Mouse (Mus musculus) limb, embryonic 13.5 days (tissue): ENCODE measurements at regions not wholly inside any gene's neighbourhood (a gene's known extent, or its start where the extent isn't known, plus 50 kb on each side); places are given as distances from the start of the nearest gene placed in this dataset.

Experiments used
- ATAC-seq: fragments of 200-750 bp; cut with Nextera tagmentation; 2 replicates; pipeline ENCODE4 v1.8.0; 2017; ENCODE audit warnings: low read depth, moderate number of reproducible peaks, moderate TSS enrichment; ENCODE audit not compliant: low FRiP score
- H3K27ac ChIP-seq: fragments of 300-500 bp; sonication (generic); 2 replicates; pipeline ENCODE4 v1.5.1; 2015; ENCODE audit warnings: inconsistent platforms, mild to moderate bottlenecking, moderate library complexity
- H3K27me3 ChIP-seq: fragments of 300-500 bp; sonication (generic); 2 replicates; pipeline ENCODE4 v1.6.1; 2015; ENCODE audit warnings: mild to moderate bottlenecking, inconsistent platforms
- H3K36me3 ChIP-seq: fragments of 300-500 bp; sonication (generic); 2 replicates; pipeline ENCODE4 v1.6.1; 2015; ENCODE audit warnings: inconsistent platforms, mild to moderate bottlenecking, moderate library complexity
- H3K4me1 ChIP-seq: fragments of 300-500 bp; sonication (generic); 2 replicates; pipeline ENCODE4 v1.6.1; 2015; ENCODE audit warnings: inconsistent platforms
- H3K4me2 ChIP-seq: fragments of 300-500 bp; sonication (generic); replicated peaks from 2 replicates; pipeline ENCODE4 v1.6.1; 2015; ENCODE audit warnings: inconsistent platforms, mild to moderate bottlenecking, moderate library complexity
- H3K4me3 ChIP-seq: fragments of 300-500 bp; sonication (generic); 2 replicates; pipeline ENCODE4 v1.5.1; 2015; ENCODE audit warnings: moderate library complexity, mild to moderate bottlenecking, inconsistent platforms
- H3K9ac ChIP-seq: fragments of 300-500 bp; sonication (generic); 2 replicates; pipeline ENCODE4 v1.6.1; 2015; ENCODE audit warnings: mild to moderate bottlenecking, inconsistent platforms
- H3K9me3 ChIP-seq: fragments of 300-500 bp; sonication (generic); 2 replicates; pipeline ENCODE4 v1.6.1; 2016; ENCODE audit warnings: inconsistent platforms
- WGBS: fragments of 180-500 bp; shearing (Covaris S2); methylation state at CpG from one replicate; pipeline ENCODE4 v1.1.7; 2015; 5-methylcytosine and 5-hydroxymethylcytosine counted together

DNA sequence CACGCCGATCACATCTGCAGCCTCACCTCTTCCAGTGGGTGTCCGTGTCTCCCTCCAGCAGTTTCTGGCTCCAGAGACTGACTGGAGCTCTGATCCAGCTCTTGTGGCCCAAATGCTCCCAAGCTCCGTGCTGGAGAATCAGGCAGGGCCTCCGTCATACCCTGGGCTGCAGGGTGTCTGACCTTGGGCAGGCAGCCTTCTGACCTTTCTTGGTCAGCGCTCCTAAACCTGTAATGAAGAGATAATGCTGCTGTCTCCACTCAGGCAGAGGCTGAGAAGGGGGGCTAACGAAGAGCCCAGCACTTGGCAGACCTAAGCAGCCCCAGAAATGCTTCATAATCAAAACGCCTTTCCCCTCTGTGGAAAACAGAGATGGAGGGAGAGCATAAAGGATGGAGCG lies 89.9 kb upstream of the Mef2a start:
- H3K4me2 ChIP-seq, result no peak overlapping the region
- peaks cover 19% of the 10 kb centered on the region for H3K4me1 ChIP-seq
- 0 out of 2 replicates have a peak, but pooled peaks cover 3% of the 10 kb centered on the region for H3K27me3 ChIP-seq
- WGBS, result 54% methylated on average over 9 of the region's 9 CpGs
- no peak overlapping the region for H3K9ac ChIP-seq
- no peak overlapping the region for H3K27ac ChIP-seq
- no peaks in the 10 kb centered on the region for H3K9me3 ChIP-seq
- no peak overlapping the region for H3K4me3 ChIP-seq
- H3K36me3 ChIP-seq, result no peaks in the 10 kb centered on the region
- no peak for ATAC-seq

- ATAC-seq, result no peak
- H3K27ac ChIP-seq, result peak overlapping the region; percentile 6; the same call in 1 of the 2 replicates
- H3K27me3 ChIP-seq, result 0 out of 2 replicates have a peak, but pooled peaks cover 3% of the 10 kb centered on the region
- H3K36me3 ChIP-seq, result no peaks in the 10 kb centered on the region
- no peak overlapping the region for H3K4me2 ChIP-seq
- 69% methylated on average over 11 of the region's 11 CpGs for WGBS
- no peaks in the 10 kb centered on the region for H3K9me3 ChIP-seq
- peaks cover 14% of the 10 kb centered on the region for H3K4me1 ChIP-seq
- no peak overlapping the region for H3K9ac ChIP-seq
- no peak overlapping the region for H3K4me3 ChIP-seq
Observed at GRCm38 (mm10) chr7:67461333-67462255, 88.9 kb upstream of the Mef2a start.

GRCm38 (mm10) chr7:67459810-67460209 lies 87.2 kb upstream of the Mef2a start:
- Histone ChIP-seq H3K36me3 (no peaks in the 10 kb centered on the region), H3K27ac (no peak overlapping the region), H3K4me1 (peaks cover 11% of the 10 kb centered on the region), H3K9me3 (no peaks in the 10 kb centered on the region), H3K27me3 (0 out of 2 replicates have a peak, but pooled peaks cover 3% of the 10 kb centered on the region), H3K4me2 (no peak overlapping the region), H3K4me3 (no peak overlapping the region), H3K9ac (no peak overlapping the region)
- WGBS, result 75% methylated on average over 10 of the region's 10 CpGs
- no peak for ATAC-seq

DNA sequence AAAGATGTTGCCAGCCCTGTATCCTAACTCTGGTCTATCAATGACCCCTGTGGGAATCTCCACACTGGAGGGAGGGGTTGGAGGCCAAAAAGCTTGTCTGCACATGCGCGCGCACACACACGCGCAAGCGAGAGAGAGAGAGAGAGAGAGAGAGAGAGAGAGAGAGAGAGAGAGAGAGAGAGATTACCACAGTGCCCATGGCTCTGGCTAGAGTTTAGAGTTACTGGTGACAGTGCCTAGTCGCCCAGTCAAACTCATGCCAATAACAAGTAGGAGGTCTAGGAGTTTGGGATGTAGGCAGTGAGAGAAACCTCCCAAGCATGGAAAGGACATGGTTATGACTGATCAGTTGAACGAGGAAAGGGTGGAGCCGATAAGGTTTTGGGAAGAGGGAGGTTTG lies 86.6 kb upstream of the Mef2a start:
- Histone ChIP-seq H3K27ac (no peak overlapping the region), H3K9ac (no peak overlapping the region), H3K27me3 (0 out of 2 replicates have a peak, but pooled peaks cover 3% of the 10 kb centered on the region), H3K4me2 (no peak overlapping the region), H3K4me1 (peaks cover 15% of the 10 kb centered on the region), H3K9me3 (no peaks in the 10 kb centered on the region), H3K36me3 (no peaks in the 10 kb centered on the region), H3K4me3 (no peak overlapping the region)
- ATAC-seq, result no peak
- 96% methylated on average over 9 of the region's 9 CpGs for WGBS

- H3K27me3 ChIP-seq, result 0 out of 2 replicates have a peak, but pooled peaks cover 3% of the 10 kb centered on the region
- 81% methylated on average over 4 of the region's 4 CpGs for WGBS
- no peak overlapping the region for H3K4me2 ChIP-seq
- no peak overlapping the region for H3K27ac ChIP-seq
- H3K9ac ChIP-seq, result no peak overlapping the region
- ATAC-seq, result no peak
- no peaks in the 10 kb centered on the region for H3K36me3 ChIP-seq
- no peak overlapping the region for H3K4me3 ChIP-seq
- no peaks in the 10 kb centered on the region for H3K9me3 ChIP-seq
- peaks cover 15% of the 10 kb centered on the region for H3K4me1 ChIP-seq
Observed at GRCm38 (mm10) chr7:67458640-67459039, 86.0 kb upstream of the Mef2a start.

- Histone ChIP-seq H3K4me2 (no peak overlapping the region), H3K9me3 (no peaks in the 10 kb centered on the region; the same call in 1 of the 2 replicates), H3K9ac (no peak overlapping the region), H3K4me3 (no peak overlapping the region), H3K27me3 (0 out of 2 replicates have a peak, but pooled peaks cover 3% of the 10 kb centered on the region), H3K36me3 (no peaks in the 10 kb centered on the region), H3K27ac (no peak overlapping the region), H3K4me1 (peaks cover 15% of the 10 kb centered on the region)
- WGBS, result 97% methylated on average over 1 of the region's 1 CpGs
- ATAC-seq, result no peak
Observed at GRCm38 (mm10) chr7:67457898-67458297, 85.2 kb upstream of the Mef2a start.

- H3K4me2 ChIP-seq, result no peak overlapping the region
- no peaks in the 10 kb centered on the region for H3K27me3 ChIP-seq
- 81% methylated on average over 4 of the region's 4 CpGs for WGBS
- no peak overlapping the region for H3K4me3 ChIP-seq
- no peaks in the 10 kb centered on the region; the same call in 1 of the 2 replicates for H3K9me3 ChIP-seq
- H3K4me1 ChIP-seq, result peaks cover 3% of the 10 kb centered on the region; the same call in 1 of the 2 replicates
- no peak for ATAC-seq
- H3K27ac ChIP-seq, result no peak overlapping the region
- no peaks in the 10 kb centered on the region for H3K36me3 ChIP-seq
- H3K9ac ChIP-seq, result no peak overlapping the region
Observed at GRCm38 (mm10) chr7:67456015-67456414, 83.4 kb upstream of the Mef2a start.

DNA sequence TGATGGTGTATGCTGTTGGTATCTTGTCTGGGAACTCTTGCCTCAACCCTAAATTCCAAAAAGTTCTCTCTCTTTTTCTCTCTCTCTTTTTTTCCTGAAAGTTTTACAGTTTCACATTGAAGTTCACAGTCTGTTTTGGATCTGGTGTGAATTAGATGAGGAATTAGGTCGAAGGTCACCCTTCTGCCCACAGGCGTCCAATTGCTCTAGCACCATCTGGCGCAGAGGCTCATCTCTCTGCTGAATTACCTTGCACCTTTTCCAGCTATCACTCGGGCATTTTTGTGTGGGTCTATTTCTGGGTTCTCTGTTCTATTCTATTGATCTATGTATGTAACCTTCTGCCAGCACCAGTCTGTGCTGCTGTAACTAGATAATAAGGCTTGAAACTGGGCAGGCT lies 81.8 kb upstream of the Mef2a start:
- Histone ChIP-seq H3K4me1 (peaks cover 3% of the 10 kb centered on the region; the same call in 1 of the 2 replicates), H3K9ac (no peak overlapping the region), H3K9me3 (no peaks in the 10 kb centered on the region; the same call in 1 of the 2 replicates), H3K4me2 (no peak overlapping the region), H3K36me3 (no peaks in the 10 kb centered on the region), H3K27me3 (no peaks in the 10 kb centered on the region), H3K4me3 (no peak overlapping the region), H3K27ac (no peak overlapping the region)
- WGBS, result 22% methylated on average over 4 of the region's 4 CpGs
- ATAC-seq, result no peak

DNA sequence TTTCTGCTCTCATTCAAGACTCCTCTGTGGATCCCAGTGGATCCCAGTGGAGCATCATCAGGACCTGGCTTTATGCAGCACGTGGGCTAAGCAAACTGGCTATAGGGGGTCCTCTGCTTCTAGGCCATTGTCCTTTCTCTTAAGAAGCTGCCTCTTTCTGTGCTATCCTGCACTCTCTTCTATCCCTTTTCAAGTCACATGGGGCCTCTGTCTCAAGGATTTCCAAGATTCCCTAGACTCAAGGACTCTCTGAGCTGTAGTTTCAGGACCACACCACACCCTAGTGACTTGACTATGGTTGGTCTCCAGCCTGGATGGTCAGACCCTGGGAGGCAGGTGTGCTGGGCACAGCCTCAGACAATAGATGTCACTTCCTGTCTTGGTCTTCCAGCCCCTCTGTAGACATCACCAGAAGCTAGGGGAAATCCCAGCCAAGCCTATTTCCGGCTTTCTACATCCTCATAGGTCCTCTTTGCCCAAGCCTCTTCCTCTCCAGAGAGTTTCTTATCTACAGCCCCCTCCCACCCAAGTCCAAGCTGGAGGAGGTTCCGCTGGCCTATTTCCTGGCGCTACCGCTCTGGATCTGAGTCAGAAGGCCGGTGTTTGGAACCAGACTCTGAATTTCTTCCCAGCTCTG lies 78.6 kb upstream of the Mef2a start:
- Histone ChIP-seq H3K36me3 (no peaks in the 10 kb centered on the region), H3K9me3 (no peaks in the 10 kb centered on the region; the same call in 1 of the 2 replicates), H3K4me2 (no peak overlapping the region), H3K9ac (no peak overlapping the region), H3K27me3 (no peaks in the 10 kb centered on the region), H3K4me1 (peaks cover 8% of the 10 kb centered on the region), H3K27ac (no peak overlapping the region), H3K4me3 (no peak overlapping the region)
- ATAC-seq, result no peak
- 85% methylated on average over 6 of the region's 6 CpGs for WGBS

GRCm38 (mm10) chr7:67446606-67447005 lies 73.9 kb upstream of the Mef2a start:
- Histone ChIP-seq H3K9ac (no peak overlapping the region), H3K9me3 (no peaks in the 10 kb centered on the region), H3K27me3 (no peaks in the 10 kb centered on the region), H3K4me3 (no peak overlapping the region), H3K4me2 (no peak overlapping the region), H3K4me1 (peaks cover 47% of the 10 kb centered on the region), H3K27ac (no peak overlapping the region), H3K36me3 (no peaks in the 10 kb centered on the region)
- ATAC-seq, result no peak
- WGBS, result 57% methylated on average over 9 of the region's 9 CpGs

DNA sequence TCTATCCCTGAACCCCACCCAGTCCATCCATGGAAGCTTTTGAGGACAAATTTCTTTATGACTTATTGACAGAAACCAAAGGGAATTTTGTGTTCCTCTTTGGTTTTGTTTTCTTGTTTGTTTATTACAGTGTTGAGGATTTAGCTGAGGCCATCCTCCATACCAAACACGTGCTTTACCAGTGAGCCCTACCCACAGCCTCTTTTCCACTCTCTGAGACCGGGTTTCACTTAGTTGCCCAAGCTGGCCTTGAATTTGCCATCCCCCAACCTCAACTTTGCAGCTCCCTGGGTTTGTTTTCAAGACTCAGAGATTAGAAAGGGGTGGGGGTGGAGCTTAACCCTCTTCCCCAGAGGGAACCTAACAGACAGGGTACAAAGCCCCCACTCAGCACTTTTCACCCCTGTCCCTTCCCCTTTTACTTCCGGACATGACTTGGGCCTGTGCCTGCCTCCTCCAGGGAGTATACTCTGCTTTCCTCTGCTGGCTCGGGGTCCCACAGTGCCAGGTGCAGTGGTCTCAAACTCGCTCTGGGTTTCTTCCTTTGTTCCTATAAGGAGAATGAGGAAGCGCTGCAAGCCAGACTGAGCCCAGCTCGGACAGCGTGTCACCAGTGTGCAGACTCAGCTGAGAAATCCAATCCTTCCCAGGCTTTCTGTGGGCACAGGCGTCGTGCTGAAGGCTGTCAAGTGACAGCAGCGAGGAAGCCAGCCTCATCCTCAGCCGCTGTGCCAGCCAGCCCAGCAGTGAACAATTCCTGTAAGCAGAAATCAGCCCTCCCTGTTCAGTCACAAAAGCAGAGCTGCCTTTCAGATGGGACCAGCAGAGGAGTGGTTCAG lies 72.8 kb upstream of the Mef2a start:
- no peak overlapping the region; the same call in 1 of the 2 replicates for H3K27ac ChIP-seq
- no peak for ATAC-seq
- H3K4me3 ChIP-seq, result no peak overlapping the region
- peaks cover 47% of the 10 kb centered on the region for H3K4me1 ChIP-seq
- no peaks in the 10 kb centered on the region for H3K27me3 ChIP-seq
- H3K9me3 ChIP-seq, result no peaks in the 10 kb centered on the region
- WGBS, result 42% methylated on average over 12 of the region's 12 CpGs
- no peaks in the 10 kb centered on the region for H3K36me3 ChIP-seq
- H3K9ac ChIP-seq, result 0 out of 2 replicates have a peak overlapping the region, but pooled peaks have one; percentile 26
- H3K4me2 ChIP-seq, result no peak overlapping the region
